Mouse (Mus musculus) cortical plate, adult 2 months (tissue): ENCODE results near the gene Dusp2.

Experiments used
- CTCF ChIP-seq: fragments of 200-500 bp; IDR thresholded peaks from 2 replicates; pipeline ENCODE4 v1.5.1; 2011; ENCODE audit warnings: mild to moderate bottlenecking, control low read depth, low read length; ENCODE audit not compliant: insufficient read depth; ENCODE audit errors: extremely low read depth
- POLR2A ChIP-seq: fragments of 200-500 bp; IDR thresholded peaks from 2 replicates; pipeline ENCODE4 v1.6.1; 2011; ENCODE audit warnings: mild to moderate bottlenecking, low read length, control low read depth; ENCODE audit not compliant: insufficient read depth; ENCODE audit errors: extremely low read depth

DNA sequence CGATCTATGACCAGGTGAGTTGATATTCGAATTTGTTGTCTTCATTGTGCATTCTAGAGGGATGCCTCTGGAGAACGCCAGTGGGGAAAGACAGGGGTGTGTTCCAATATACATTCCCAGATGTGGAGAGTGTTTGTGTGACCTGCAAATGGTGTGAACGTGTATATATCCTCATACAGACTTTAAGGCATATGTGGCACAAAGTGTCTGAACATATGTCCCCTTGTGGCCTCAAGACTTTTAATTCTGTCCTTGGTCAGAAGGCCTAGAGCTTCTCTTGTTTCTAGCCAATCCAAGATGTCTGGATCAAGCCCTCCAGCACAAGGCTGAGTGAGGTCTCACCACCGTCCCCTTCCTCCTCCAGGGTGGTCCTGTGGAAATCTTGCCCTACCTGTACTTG, 926 bp downstream of the Dusp2 start:
- TF ChIP-seq POLR2A (no peak), CTCF (no peak)
